In the genomic region with DNA sequence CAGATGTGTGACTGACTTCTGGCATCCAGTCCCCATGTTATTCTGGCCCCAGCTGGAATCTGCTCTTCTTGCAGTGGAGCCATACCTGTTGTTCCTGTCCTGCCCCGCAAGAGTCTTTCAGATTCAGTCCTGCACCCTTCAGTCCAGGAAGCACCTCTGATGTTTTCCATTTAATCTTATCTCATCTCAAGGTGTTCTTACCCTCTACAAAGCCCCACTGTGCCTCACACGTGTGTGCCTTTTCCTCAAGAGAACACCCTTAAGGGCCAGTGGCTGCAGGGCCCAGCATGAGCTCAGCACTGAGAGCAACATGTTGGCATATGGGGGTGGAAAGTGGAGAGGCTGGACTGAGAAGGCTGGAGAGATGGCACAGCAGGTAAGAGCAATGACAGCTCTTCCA, we compare ENCODE assay signal across 20 mouse cellular contexts.
"Had no signal": no experiment of that assay in that cellular context is flagged by ENCODE, and none has a peak within 500 bp of the region (broad histone marks: within the 10 kb centered on the region; RNA-seq: fewer than 3 reads in every experiment).

No protein-coding gene starts in this region.

- DNase-seq: kidney, postnatal 25 days; liver; lung, adult 18-20 months; lung, postnatal 10 days; lung, postnatal 36 days; right cerebral cortex, adult 18-20 months; right cerebral cortex, postnatal 4 days; thymus, adult 18-20 months; thymus, postnatal 36 days had no signal

- H3K4me3 ChIP-seq: limb, embryonic 10.5 days; limb, embryonic 13.5 days; liver, embryonic 12.5 days; liver, embryonic 15.5 days; lung, embryonic 15.5 days; megakaryocyte, embryonic 14.5 days; midbrain, embryonic 10.5 days; midbrain, embryonic 13.5 days; myocyte had no signal

- H3K27ac ChIP-seq: kidney, postnatal 0 days; limb, embryonic 10.5 days; limb, embryonic 13.5 days; liver, embryonic 12.5 days; liver, embryonic 15.5 days; lung, embryonic 15.5 days; midbrain, embryonic 10.5 days; midbrain, embryonic 13.5 days; stomach, postnatal 0 days had no signal

- H3K36me3 ChIP-seq: limb, embryonic 10.5 days; limb, embryonic 13.5 days; liver, embryonic 12.5 days; liver, embryonic 15.5 days; lung, embryonic 15.5 days; midbrain, embryonic 10.5 days; midbrain, embryonic 13.5 days had no signal

- H3K4me1 ChIP-seq: limb, embryonic 13.5 days; liver, embryonic 12.5 days; liver, embryonic 15.5 days had no signal

- H3K27me3 ChIP-seq: limb, embryonic 13.5 days; liver, embryonic 15.5 days; lung, embryonic 15.5 days; midbrain, embryonic 13.5 days had no signal
